Mouse (Mus musculus) ES-E14 (cell line): ENCODE data around the gene Gbp8.
"Not testable (repeated sequence)": the region's sequence is repeated elsewhere in the genome, so short reads cannot be mapped to it uniquely, and the experiment has no call there.

Source experiments
- CHD2 ChIP-seq: IDR thresholded peaks from 2 replicates; pipeline ENCODE4 v1.6.1; 2014; ENCODE audit warnings: mild to moderate bottlenecking, low read depth, low read length, inconsistent platforms
- HCFC1 ChIP-seq: IDR thresholded peaks from 2 replicates; pipeline ENCODE4 v1.6.1; 2012; ENCODE audit warnings: low read length, inconsistent platforms, borderline replicate concordance; ENCODE audit not compliant: insufficient read depth
- ZC3H11A ChIP-seq: IDR thresholded peaks from 2 replicates; pipeline ENCODE4 v1.6.1; 2012; ENCODE audit warnings: low read depth, mild to moderate bottlenecking, inconsistent platforms, low read length, borderline replicate concordance
- ZNF384 ChIP-seq: IDR thresholded peaks from 2 replicates; pipeline ENCODE4 v1.6.1; 2012; ENCODE audit warnings: low read depth, low read length, inconsistent platforms

DNA sequence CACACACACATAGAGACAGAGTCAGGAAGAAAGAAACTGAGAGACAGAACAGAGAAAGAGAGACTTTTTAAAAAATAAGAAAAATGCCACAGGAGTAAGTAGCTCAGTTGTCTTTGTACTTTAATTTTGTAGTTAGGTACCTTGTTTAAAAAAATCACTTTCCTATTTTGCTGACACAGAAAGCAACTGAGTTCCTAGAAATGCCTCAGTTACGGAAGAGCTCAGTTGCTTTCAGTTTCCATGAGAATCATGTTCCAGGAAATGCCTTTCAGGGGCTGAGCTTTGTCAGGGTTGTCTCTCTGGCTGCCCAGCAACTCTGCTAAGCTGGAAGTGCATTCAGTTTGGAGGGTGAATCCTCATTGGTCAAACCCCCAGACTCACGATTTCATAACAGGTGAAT is 76.9 kb downstream of the Gbp8 start:
- not testable (repeated sequence) for TF ChIP-seq ZC3H11A, CHD2, ZNF384, HCFC1
